Mouse (Mus musculus) neutrophil, adult 5-6 weeks (primary cell): ENCODE results near the gene Oser1. TPM values are rescaled to one million over a fixed set of nuclear protein-coding genes. Genes with fewer than 3 reads are reported as not detected.
"Not testable (repeated sequence)": the region's sequence is repeated elsewhere in the genome, so short reads cannot be mapped to it uniquely, and the experiment has no call there.

Experiments used
- ATAC-seq: fragments of 151-379, 151-347 bp; 2 replicates; pipeline ENCODE4 v1.8.0; 2017; ENCODE audit warnings: mild to moderate bottlenecking, moderate TSS enrichment; ENCODE audit not compliant: insufficient number of reproducible peaks, poor library complexity, low FRiP score, severe bottlenecking; ENCODE audit errors: extremely low read depth
- total RNA-seq: library from RNA; stranded (forward); fragments of 200-1000 nt; gene quantifications from 2 replicates; pipeline ENCODE4 v1.2.3, GENCODE M21; 2017

Gene Oser1
- total RNA-seq, 1 experiment from 2014 or later, result 63.2 TPM

DNA sequence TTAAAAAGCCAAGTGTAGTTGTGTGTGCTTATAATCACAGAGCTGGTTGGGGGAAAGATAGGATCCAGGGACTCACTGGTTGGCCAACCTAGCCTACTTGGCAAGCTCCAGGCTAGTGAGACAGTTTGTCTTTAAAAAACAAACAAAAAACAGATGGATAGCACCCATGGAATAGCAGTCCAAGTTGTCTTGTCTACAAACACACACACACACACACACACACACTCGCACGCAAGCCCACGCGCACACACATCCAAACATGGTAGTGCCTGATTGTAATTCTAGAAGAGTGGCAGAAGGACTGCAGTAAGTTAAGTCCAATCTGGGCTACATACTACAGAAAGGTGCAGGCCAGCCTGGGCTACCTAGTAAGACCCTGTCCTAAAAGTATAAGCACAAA lies 12.1 kb downstream of the Oser1 start:
- ATAC-seq, result no peak

DNA sequence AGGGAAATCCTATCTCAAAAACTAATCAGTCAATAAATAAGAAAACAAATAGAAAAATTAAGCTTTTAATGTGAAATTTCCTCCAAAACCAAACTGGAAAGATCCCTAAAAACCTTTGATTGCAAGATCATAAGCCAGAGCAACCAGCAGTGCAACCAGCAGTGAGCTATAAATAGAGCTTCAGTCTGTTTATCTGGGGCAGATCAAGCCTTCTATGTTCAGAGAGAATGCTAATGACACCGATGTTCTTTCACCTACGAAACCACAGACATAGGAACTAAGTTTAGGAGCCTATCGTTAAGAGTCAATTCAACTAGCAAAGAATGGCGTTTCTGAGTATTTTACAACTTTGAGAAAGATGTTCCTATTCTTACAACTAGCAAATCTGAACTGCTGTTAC lies 12.7 kb downstream of the Oser1 start:
- no peak for ATAC-seq

DNA sequence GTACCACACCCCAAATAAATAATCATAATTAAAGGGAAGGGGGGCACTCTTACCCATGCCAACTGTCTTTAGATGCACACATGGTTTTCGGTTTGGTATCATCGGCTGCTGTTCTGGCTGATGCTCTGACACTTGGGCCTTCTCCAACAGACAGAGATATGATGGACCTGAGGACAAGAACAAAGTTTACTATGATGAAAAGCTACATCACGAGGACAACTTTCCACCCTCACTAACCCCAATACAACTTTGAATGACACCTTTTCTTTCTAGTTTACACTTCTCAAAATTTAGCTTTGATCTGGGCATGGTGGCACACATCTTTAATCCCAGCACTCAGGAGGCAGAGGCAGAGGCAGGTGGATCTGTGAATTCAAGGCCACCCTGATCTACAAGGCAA lies 13.2 kb downstream of the Oser1 start:
- not testable (repeated sequence) for ATAC-seq

DNA sequence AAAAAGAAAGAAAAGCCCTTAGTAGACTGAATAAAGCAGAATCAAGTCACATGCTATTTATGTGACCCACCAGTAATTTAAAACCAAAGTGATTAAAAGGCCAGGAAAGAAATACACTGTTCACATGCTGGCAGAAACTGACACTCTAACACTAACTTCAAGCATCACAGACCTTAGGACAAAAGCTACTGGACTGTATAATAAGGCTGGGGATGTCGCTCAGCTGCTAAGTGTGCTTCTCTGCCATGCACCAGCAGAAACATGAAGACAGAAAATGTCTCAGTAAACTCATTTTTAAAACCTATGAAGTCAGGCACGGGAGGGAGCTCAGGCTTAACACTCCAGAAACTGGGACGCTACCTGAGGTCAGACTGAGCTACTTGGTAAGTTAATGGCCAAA lies 14.3 kb downstream of the Oser1 start:
- no peak for ATAC-seq

DNA sequence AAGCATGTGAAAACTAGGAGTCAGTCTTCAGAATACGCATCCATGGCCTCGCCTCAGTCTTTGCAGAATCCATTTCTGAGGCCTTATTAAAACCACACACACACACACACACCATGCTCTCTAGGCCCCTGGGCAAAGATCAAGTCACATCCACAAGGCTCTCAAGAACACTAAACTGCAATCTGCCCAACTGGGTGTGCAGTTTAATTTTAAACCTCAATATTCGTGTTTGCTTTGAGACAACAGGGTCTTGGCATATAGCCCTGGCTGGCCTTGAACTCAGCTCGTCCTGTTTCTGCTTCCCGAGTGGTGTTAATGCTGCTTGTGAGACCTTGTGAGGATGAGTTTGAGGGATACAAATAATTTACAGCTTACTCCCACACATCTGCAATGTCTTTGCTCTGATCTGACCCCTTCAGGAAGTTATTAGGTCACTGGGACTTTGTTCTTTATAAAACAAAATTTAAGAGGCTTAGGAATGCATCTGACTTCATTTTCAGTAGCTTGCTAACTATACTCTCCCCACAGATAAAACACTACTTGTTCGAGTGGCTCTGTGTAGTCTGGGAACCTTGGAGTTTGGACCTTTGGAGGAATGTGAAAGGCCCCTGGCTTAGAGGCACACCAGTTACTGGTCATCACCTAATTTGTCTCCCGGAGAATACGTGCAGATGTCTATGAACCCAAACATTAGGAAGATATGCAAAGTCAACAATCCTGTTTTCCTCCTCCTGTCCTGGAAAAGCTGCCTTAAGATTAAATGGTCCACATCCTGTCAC lies 20.3 kb downstream of the Oser1 start:
- no peak for ATAC-seq

DNA sequence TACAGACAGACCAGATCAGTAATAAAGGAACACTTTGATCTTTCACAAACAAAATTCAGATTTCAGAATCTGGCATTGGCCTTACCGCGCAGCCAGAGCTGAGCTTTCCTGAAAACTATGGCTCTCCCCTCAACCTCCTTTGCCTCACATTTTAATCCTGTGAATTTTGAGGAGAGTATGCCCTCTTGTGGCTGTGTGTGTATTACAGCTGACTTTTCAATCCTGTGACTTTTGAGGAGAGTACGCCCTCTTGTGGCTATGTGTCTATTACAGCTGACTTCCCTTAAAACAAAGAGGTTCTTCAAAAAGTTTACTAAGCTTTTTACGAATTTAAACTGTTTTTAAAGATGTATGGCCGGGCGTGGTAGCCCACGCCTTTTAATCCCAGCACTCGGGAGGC lies 23.3 kb downstream of the Oser1 start:
- peak; percentile 91 for ATAC-seq

DNA sequence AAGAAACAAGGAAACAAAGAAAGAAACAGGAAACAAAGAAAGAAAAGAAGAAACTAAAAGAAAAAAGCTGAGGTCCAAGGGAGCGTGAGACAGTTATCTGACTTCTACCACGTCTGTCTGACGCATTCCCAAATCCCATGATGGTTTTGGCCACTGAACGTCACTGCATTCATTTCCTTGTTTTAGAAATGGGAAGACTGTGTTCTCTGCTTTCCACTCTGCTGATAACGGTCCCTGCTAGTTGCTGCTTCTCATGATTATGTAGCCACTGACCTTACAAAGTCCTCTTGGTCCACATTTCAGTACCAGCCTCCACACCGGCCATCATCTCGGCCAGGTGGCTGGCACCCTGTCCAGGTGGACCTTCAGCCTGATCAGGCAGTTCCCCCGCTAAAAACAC lies 25.3 kb downstream of the Oser1 start:
- ATAC-seq, result no peak

DNA sequence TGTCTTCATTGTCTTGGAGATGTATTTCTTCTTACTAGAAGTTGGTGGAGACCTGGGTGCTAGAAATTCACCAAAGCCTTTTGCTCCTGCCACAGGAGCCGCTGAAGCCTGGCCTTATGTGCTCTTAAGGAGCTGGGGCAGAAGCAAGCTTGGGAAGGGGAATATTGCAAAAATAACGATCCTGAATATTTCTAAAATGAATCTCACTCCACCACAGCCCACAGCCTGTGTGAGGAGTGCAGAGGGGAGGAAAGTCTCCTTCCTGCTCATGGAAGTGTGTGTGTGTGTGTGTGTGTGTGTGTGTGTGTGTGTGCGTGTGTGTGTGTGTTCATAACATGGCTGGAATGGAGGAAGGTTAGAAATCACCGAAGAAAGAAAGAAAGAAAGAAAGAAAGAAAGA lies 25.7 kb downstream of the Oser1 start:
- ATAC-seq, result no peak

DNA sequence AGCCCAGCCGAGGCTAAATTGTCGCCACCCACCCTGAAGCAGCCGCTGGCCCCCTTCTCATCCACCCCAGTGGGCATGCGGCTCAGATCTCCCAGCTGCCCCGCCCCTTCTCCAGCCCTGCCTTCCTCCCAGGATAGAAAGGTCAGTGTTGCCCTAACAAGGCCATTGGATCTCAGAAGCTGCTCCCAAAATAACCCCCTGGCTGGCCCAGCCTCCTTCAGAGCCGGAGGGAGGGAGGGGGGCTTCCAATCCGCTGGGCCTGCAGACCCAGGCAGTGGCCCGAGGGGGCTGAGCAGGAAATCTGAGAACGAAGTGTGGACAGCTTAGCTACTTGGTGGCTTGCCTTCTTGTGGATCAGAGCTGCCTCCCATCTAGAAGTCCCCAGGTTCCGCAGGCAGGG lies 26.6 kb downstream of the Oser1 start, which contains the start of gene Jph2:
Gene Jph2, minus strand, starts transcription at position 89 of the 400 bp plus-strand sequence.
- ATAC-seq, result no peak

DNA sequence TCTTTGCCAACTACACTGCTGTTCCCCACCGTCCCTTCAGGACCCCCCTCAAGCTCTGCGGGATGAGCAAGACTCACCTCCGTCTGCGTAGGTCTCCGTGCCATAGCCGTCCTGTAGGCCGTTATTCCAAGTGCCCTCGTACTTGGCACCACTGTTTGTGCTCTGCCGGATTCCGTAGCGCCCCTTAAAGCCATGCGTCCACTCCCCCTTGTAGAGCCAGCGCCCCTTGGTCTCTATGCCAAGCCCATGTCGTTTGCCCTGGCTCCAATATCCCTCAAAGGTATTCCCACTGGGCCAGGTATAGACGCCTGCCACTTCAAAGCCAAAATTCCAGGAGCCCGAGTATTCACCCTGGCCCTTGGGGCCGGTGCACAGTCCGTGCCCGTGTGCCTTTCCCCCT lies 27.4 kb downstream of the Oser1 start:
- no peak for ATAC-seq

DNA sequence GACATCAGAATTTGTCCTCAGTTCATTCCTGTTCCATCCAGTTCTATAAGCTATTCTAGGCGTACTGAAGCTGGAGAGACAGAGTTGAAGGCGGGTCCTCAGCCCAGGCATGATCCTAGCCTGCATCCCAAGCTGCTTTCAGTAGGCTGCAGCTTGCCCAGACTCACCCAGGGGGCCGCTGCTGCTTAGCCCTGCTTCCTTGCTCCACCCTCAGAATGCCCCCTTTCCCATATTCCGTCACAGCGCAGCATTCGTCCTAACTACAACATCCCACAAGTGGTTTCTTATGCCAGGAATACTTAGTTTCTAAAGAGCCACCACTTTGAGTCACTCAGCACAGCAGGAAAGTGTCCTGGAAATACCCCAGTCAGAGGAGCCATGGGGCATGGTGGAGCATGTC lies 29.5 kb downstream of the Oser1 start:
- no peak for ATAC-seq

DNA sequence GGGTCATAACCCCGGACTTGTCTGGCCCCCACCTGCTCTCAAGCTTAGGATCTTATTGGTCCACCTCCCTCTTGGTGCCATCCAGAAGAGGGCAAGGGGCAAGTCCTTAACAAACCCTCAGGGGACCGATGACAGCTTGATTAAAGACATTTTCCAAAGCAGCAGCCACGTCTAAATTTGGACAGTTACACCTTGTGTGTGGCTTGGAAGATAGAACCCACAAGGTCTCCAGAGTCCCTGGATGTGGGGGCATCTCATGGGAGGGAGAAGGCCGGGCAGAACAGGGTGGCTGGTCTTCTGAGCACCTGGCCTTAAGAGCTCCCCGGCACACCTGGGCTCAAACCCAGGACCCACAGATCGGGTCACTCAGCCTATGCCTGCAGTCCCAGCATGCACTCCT lies 30.5 kb downstream of the Oser1 start:
- no peak for ATAC-seq

DNA sequence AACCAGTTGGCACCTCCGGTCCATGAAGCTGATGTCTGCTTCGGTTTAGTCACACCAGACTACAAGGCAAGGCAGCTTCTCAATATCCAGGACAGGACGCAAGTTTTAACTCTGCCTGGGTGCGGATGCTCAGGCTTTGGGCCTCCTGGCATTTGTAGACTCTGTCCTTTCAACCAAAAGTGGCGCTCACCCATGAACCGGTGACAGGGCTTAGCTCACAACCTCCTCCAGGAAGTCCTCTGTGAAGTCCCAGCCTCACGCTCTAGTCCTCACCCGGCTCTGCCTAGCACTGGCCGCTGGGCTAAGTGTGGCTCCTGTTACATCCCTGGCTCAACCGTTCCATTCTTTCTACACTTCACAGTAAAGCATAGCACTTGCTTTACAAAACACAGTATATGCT lies 31.3 kb downstream of the Oser1 start:
- no peak for ATAC-seq

DNA sequence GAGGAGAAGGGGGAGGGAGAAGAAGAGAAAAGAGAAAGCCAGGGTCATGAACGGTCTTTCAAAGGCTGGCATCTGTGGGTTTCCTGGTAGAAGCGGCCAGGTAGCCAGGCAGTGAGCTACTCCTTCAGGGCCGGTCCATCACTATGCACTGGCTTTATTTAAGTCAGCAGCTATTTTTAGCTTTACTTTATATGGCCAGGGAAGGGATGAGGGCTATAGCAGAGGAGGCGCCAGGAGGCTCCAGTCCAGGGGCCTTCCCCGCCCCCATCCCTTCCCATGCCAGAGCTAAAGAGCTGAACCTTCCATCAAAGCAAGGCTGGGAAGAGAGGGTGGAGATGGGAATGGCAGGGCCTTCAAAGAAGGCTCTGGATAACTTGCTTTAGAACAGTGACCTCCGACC lies 32.1 kb downstream of the Oser1 start:
- no peak for ATAC-seq

DNA sequence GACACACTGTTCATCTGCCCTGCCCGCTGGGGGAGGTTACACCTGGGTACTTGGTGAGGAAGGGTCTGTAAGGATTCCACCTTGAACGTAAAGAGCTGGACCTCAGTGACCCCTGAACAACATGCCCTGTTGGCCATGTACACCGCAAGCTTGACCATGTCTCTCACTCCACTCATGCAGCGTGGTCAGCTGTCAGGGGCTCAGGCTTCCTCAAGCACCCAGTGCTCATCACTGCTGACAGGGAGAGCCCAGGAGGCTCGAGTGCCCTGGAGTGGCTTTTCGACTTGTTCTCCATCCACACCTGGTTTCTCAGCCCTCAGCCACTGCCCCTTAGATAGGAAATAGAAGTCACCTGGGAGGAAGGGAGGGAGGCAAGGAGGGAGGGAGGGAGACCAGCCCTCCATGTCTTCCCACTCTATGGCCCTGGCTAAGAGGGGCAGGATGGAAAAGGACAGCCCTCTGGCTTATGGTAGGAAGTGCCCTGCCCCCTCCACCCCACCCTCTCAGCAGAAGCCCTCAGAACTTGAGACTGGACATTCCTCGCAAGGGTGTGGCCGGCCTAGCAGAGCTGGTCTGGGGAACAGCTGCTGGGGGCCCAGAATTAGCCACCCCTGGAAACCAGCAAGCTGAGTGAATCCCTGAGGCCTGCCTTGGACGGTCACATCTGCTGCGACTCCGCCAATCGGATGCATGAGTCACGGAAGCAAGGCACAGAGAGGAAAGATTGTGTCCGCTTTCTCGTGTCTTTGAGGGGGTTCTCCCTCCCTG lies 37.9 kb downstream of the Oser1 start:
- no peak for ATAC-seq

DNA sequence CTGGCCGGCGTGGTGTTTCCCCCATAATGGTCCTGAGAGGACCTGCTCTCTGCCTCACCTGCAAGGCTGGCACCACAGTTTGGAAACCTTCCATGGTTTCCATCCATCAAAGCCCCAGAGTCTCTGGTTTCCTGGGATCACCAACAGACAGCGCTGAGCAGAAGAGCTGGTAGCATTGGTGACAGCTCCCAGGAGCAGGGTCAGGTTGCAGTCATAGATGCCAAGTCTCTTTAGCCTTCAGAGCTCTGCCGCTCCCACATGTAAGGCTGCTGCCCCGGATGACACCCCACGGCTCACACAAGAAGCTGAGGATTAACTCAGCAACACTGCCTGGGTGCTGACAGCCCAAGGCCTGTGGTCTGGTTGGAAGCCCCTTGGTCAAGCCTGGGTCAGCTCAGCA lies 39.4 kb downstream of the Oser1 start:
- ATAC-seq, result no peak

DNA sequence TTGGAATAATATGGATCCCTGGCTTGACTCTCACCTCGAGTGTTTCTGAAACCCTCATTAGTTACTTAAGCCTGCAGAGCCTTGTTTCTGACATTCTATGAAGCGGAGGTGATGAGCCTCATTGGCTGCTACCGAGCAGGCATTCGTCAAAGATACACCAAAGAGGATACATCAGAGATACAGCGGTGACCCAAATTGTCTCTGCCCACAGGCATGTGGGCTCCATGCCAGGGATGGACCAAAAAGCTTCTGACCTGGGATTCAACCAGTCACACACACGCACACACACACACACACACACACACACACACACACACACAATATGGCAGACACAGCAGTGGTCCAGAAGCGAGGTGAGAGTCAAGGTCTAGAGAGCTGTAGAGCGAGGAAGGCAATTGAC lies 43.3 kb downstream of the Oser1 start:
- ATAC-seq, result no peak

DNA sequence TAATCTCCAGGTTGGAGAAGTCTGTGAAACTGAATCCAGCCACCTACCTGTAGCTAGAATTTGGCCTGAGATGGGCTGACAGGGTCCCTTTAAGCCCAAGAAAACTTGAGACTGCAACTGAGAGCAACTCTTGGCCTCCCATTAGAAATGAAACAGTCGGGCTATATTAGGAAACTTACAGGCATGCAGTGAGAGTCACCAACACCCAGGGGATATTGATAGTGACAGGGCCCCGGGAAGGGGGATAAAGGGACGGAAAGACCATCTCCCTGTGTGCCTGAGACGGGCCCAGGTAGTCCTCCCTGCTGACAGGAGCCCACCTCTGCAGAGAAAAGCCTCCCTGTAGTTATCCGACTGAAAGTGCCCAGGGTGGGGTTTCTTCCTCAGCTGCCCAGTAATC lies 45.1 kb downstream of the Oser1 start:
- no peak for ATAC-seq

DNA sequence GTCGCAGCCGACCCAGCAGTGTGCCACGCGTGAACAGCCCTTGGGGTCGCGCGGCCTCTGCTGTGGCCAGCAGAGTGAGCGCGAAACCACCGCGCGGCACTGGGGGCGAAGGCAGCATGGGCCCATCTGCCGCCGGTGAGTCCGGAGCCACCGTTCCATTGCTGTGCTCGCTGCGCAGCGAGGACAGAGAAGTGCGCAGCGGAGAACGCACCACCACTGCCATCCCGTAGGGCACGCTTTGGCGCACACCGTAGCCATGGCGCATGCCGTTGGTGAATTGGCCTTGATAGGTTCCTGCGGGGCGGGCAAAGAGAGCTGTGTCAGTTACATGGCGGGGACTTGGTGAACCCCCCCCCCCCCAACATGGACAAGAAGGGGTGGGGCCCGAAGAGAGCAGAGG lies 48.4 kb downstream of the Oser1 start:
- ATAC-seq, result no peak

DNA sequence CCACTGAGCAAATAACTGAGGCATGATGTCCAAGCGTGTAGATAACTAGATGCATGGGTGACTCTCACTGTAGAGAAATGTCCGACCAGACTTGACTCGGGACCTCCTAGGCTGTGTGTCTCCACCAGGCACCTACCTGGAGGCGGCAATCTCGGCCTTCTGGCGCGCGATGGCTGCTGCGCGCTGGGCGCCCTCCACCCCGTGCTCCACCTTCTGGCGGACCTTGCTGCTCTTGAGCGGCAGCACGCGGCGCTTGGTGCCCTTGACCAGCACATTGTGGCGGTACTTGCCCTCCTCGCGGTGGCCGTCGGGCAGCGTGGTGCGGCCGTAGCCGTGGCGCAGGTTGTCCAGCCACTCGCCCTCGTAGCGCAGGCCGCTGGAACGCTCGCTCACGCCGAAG lies 49.0 kb downstream of the Oser1 start:
- ATAC-seq, result no peak
